Mouse (Mus musculus) kidney, postnatal 14 days (tissue): ENCODE data around the gene Dynlt1f.
"Not testable (repeated sequence)": the region's sequence is repeated elsewhere in the genome, so short reads cannot be mapped to it uniquely, and the experiment has no call there.

ENCODE experiments used
- DNase-seq: peaks from one replicate; pipeline ENCODE4 v3.0.0; 2022; ENCODE audit warnings: mixed read lengths

Dynlt1f gene

DNA sequence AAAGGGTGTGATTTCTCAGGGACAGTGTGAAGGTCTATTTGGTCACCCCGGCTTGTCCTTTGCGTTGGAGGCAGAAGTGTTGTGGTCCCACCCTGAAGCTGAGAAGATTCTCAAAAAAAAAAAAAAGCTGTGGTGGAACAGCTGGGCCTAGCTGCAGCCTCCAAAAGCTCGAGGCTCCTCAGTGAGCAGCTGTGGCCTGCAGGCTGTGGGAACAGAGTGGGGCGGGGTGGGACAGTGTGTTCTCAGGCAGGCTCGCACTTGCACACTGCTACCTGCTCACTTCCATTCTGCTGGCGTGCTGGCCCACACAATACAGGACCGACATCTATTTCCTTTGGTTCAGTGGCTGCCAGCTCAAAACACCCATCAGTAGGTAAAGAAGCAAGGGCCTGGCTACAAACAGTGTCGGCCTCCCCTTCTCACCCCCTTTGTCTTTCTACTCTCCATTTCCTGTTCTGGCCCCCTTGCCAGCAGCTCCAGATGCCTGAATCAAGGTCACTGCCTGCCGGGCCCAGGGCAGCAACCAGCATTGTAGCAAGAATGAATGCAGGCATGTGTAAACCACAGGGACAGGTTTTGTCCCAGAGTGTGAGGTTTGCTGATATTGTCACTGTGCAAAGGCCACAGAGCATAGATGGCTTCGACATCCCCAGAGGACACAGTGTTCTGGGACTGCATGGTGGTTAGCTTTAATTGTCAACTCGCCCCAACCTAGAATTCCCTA lies 5.6 kb upstream of the Dynlt1f start:
- DNase-seq: not testable (repeated sequence)

DNA sequence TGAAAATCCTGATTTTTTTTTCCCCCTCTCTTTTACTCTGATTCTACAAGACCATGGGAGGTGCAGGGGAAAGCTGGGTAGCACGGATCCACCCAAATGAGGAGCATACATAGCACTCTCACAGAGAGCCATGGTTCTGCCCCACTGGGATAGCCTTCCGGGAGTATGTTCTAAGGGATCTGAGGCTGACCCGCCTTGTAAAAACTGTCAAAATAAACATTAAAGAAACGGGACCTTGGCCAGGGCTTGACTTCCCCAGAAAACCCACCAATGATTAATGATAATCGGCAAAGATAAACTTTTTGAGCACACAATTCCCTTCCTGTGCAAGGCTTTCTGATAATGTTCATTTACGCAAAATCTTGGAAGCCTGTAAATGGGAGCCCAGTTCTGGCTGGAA lies 4.9 kb upstream of the Dynlt1f start:
- DNase-seq: not testable (repeated sequence)

DNA sequence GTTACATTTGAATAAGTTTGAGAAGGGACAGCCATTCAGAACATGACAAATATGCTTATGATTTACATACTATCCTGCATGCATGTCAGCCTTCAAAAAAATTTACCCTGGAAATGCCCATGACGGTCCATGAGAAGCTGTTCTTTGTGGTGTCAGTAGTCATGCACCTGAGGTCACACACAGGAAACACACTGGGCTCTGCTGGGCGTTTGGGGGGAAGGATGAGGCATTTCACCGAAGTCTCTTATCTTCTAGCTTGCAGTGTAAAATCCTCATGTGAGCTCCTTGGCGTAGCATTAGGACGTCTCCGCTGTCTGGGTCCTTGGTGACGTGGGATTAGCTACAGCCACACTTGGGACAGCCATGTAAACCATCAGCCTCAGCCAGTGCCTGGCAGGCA lies 3.1 kb upstream of the Dynlt1f start, which contains the start of gene Sytl3:
Gene Sytl3 (plus strand): TSS at position 293 of the 400 bp plus-strand sequence.
- DNase-seq: not testable (repeated sequence)

DNA sequence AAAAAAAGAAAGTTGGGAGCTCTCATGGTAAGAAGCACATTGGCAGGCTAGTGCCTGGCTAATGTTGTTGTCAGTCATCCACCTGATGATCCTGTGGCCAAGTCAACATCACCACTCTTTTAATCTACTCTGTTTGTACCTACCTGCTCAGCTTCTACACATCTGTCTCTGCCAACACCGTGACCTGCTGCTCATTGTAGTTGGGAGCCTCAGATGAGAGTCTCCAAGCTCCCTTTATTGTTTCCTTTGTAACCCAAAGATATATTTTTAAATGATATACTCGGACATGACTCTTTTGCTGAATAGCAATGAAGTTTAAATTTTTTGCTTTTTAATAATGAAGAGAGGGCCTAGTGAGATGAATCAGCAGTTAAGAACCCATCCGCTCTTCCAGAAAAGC lies 771 bp upstream of the Dynlt1f start:
- DNase-seq: not testable (repeated sequence)

DNA sequence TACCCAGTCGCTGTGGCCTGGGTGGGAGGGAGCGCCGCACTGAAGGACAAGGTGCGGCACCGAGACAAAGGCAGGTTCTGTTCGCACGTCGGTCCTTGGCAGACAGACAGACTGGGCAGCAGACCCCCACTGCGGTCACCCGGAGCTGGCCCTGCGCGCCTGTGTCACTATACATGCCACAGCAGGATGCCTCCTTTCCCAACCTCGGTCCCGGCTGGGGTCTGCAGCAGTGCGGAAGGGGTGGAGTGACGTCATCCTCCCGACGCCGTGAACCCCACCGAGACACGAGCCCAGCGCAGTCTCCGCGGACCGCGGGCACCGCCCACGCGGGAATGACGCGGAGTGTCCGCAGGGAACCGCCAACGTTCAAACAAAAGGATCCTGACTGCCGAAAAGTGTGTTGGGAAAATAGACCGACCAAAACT lies 601 bp downstream of the Dynlt1f start:
- DNase-seq: peak; percentile 77

DNA sequence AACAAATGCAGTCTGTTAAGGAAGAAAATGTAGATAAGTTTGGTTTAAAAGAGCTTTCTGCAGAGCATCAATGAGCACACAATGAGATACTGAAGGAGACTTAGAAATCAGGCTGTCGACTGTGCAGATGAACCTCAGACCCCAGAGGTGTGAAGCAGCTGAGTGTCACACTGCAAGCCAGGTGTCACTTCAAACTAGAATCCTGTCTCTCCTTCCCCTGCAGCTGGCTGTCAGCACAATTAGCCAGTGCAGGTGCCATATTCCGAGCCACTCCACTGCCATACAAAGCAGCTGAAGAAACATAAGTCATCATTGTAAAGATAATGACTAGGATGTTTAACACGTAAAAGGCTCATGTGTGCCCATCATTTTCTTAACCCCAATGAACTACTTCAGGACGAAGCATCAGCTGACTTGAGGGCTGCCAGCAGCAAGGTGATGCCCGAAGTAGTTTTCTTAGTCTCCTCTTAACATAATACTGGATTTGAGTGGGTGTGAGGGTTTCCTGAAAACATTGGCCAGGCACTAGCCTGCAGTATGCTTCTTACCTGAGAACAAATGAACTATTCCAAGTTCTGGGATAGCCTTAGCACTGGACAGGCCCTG lies 2.3 kb downstream of the Dynlt1f start:
- DNase-seq: not testable (repeated sequence)

DNA sequence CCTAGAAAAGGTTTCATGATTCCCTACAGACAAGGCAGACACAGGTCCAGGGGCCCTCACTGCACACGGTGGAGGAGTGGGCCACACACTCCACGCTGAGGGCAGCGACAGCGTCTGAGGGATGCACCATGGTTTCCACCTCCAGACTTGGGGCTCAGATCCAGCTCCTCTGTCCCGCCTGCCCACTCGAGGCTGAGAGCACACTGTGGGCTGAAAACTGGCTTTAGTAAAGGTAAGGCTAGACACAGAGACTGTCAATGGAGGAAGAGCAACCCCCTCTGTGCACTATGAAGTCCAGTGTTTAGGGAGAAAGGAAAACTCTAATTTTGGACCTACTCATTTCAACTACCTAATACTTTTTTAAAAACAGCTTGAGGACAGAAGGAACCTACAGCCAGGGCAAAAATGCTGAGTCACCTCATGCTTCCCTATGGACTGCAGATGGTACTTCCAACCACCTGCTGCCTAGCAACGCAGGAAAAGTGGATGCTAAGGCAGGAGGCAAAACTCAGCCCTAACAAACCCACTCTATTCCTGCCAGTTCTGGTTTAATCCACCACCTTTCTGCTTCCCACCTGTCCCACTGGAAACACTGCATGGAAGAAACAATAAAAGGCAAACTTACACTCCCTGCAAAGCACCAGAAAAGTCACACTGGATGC lies 4.7 kb downstream of the Dynlt1f start:
- DNase-seq: not testable (repeated sequence)

DNA sequence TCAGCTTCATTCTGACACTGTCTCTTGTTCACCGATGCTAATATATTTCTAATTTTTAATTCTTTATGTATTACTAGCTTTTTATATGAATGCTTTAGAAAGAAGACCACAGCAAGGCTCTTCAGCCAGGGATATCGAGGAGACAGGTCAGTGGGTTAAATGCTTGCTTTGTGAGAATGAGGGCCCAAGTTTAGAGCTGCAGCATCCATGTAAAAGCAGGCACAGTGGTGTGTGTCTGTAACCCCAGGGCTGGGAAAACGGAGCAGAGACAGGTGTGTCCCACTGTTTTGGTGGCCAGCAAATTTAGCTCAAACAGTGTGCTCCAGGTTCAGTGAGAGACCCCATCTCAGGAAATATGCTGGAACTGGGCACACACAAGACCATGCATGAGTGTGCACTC lies 8.2 kb downstream of the Dynlt1f start:
- DNase-seq: not testable (repeated sequence)

DNA sequence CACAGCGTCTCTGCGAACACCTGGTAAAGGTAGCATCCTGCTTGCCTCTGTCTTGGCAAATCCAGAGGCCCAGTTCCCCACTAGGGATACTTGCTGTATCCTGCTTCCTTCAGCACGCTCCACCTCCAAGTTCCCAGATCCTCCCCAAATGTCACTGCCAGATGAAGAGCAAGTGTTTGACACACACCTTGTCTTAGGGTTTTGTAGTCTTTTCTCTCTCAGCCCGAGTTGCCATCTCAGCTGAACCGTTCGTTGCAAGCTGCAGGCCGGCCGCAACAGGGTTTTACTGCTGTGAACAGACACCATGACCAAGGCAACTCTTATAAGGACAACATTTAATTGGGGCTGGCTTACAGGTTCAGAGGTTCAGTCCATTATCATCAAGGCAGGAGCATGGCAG lies 8.9 kb downstream of the Dynlt1f start:
- DNase-seq: not testable (repeated sequence)

DNA sequence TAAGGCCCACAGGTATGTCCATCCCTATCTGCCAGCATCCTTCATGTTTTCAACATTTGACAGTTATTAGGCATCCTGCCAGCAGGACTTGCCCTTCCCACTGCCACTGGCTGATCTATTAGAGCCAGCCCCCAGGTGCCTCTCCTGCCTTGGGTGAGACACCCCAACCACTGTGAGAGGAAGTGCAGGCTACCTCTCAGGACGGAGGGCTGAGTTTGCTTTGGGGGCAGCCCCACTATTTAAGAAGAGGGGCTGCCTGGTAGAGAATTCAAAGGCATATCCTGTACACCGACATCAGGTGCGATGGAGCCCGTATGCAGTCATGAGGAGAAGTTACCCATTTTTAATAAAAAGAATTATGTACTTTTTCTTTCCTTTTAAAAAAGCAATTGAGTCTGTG lies 10.0 kb downstream of the Dynlt1f start:
- not testable (repeated sequence) for DNase-seq

DNA sequence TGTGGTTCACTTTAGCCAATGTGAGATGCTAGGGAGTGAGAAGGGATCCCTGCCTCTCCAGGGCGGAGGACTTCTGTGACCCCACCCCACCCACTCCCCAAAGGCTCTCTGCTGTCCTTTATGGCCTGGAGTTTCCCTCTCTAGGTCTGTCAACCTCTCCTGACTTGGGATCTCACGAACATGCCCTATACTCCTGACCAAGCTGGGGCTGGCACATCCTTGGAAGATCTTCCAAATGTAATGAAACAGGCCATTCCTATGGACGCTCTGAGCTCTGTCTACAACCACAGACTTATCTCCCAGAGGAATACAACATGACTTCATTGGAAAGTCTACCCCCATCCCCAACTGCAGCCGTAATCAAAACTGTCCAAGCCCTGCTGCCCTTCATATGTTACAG lies 11.0 kb downstream of the Dynlt1f start:
- not testable (repeated sequence) for DNase-seq

DNA sequence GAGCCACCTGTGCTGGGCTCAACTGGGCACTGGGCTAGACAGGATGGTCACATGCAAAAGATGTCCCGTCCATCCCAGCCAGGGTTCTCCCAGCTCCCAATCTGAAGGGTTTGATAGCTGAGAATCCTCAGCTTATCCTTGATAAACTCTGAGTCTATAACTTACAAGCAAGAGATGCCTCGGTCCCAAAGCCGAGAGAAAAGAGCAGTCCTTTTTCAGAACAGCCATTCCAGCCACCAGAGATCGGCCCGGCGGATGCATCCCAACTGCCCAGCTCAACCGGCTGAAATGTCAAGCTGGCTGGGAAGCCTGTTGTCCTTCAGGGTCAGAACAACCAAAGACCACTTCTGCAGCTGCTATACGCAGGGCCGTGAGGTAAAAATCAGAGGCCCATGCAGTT lies 11.5 kb downstream of the Dynlt1f start:
- not testable (repeated sequence) for DNase-seq

DNA sequence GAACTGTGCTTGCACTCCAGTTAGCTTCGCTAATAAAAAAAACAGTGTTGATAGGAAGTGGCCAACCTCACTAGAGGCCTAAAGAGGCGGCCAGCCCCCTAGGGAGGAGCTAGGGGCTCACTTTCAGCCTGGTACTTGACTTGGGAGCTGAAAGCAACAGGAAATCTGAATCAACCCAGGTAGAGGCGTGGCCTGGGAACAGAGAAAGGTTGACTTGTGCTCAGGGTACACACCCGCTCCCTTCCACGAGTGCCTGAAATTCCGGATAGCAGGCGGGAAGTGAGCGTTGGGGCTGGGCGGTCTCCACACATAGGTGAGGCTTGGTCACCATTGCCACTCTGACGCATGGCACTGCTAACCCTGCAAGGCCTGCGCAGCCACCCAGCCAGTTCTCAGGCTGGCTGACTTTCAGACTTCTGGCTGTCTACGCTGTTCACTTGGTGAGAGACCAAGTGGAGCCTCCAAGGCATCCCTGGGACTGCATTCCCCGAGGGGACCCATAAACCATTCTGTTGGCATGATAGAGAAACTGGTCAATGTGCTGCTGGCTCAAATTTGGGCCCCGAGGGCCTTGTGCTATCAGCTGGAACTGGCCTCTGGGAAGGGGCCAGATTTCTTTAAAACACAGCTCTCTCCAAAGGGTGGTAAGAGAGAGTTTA lies 14.8 kb downstream of the Dynlt1f start:
- DNase-seq: not testable (repeated sequence)

DNA sequence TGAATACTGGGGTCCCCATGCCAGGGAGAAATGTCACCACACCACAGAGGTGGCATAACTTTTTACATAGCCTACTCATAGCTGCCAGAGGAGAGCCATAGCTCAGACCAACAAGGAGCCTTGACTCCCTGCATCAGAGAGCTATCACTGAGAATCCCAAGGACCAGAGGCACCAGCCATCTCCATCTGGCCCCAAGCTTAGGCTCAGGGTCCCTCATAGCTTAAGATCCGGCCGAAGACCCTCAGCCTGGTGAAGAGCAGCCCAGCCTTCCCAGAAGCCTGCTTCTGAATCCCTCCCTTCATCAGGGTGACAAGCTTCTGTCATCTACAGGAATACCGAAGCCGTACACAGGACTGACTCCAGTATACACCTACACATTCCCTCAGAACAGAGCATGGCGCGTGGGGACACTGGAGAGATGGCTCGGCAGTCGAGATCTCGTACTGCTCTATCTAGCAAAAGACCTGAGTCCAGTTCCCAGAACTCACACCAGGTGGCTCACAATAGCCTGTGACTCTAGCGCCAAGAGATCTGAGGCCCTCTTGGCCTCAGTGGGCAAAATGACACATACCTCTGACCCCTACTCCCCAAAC lies 15.6 kb downstream of the Dynlt1f start:
- not testable (repeated sequence) for DNase-seq

DNA sequence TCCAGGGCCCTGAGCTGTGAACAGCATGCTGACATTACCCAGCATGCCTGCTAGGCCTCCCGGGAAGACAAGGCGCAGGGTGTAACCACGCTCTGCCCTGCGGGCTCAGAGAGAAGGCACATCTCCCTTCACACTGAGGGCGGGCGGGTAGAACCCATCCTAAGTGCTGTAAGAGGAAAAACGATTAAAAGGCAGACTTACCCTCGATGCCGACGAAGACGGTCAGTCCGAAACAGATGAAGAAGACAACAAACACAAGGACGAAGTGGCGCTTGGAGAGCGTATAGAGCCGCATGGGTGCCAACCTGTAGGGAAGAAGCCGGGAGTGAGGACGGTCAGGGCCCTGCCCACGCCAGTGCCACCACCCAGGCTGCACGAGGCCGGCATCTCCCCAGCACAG lies 16.2 kb downstream of the Dynlt1f start:
- not testable (repeated sequence) for DNase-seq

DNA sequence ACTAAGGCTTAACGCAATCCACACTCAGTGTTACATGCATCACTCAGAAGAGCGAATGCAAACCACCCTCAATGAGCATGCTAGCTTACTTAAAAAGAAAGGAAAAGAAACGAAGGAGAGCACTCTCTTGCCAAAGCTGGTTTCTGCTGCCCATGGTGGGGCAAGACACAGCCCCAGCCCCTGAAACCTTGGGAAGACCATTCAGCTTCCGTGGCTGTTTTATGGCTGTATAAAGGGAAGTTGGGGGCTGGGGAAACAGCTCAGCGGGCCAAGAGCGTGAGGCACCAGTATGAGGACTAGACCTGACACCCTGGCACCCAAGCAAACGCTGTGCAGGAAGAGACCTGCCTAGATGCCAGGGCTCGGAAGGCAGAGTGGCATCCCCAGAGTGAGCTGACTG lies 17.3 kb downstream of the Dynlt1f start:
- DNase-seq: not testable (repeated sequence)

DNA sequence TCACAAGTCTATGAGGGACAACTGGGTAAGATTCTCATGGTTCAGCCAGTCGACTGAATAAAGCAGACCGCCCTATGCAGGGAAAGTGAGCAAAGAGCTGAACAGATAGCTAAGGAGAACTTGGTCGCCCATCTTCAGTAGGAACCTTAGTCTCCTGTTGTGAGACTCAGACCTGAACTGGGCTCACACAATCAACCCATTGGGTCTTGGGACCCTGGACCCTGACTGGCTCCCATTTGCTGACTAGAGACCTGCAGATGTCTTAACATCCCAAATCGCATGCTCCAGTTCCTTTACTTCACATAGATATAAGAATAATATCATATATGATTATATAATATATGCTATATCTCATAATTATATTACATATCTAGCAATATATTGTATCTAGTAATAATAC lies 18.3 kb downstream of the Dynlt1f start:
- not testable (repeated sequence) for DNase-seq

DNA sequence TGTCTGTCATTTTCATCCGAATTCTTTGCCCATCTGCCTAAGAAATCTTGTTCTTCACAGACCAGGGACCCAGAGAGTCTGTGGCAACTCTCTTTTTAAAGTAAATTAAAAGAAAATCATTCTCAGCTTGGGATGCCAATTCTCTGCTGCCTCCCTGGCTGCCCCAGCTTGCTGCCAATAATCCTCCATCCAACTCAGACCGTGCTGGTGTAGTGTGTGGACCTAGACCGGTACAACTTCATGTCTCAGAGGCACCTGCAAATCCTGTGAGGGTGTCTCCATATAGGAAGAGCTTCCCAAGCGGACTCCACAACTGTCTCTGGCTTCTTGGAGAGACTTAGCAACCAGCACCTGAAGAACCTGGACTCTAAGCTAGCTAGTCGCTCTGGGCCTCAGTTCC lies 18.8 kb downstream of the Dynlt1f start:
- DNase-seq: no peak

DNA sequence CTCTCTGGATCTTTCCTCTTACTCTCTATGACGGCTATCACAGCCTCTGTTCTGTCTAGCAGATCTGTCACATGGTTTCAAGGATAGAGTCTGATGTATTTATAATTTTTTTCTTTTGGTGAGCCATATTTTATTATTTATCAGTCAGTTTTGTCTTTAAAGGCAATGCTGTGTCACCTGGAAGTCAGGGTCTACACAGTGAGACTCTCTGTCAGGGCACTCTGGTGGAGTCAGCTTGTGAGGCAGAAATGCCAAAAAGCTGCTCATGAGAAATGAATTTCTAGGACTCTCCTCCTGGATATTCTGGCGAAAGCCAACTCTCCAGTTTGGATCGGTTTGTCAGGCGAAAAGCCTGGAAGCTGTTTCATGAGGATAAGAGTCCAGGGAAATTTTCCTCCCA lies 19.9 kb downstream of the Dynlt1f start:
- not testable (repeated sequence) for DNase-seq

DNA sequence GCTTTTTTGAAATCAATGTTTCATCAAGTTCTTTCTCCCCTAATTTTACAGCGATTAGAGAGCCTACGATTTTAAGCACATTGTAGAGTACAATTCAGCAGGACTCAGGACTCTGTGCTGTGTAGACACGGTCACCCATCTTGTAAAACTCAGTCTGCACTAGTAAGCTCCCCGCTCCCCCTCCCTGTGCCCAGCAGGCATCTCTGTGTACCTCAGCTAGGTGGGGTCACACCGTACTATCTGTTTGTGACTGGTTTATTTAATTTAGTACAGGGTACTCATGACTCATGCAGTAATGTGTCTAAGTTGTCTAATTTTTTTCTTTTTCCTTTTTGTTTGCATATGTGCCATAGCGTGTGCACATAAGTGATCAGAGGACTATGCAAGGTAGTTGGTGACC lies 22.9 kb downstream of the Dynlt1f start:
- DNase-seq: not testable (repeated sequence)

DNA sequence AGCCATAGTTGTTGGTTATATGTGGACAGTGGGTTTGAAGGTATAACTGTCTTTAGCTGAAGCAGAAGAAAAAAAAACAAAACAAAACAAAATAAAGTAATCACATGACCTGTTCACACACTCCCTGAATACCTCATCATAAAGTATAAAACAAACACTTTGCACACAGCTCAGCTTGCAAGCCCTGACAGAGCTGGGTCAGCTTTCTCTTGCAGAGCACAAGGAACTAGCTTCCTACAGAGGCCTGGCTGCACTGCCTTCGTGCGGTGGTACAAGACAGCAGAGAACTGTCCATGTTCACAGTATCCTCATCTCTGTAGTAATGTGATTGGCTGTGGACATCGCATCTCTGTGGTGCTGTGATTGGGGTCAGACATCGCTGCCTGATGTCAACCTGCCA lies 25.3 kb downstream of the Dynlt1f start:
- not testable (repeated sequence) for DNase-seq

DNA sequence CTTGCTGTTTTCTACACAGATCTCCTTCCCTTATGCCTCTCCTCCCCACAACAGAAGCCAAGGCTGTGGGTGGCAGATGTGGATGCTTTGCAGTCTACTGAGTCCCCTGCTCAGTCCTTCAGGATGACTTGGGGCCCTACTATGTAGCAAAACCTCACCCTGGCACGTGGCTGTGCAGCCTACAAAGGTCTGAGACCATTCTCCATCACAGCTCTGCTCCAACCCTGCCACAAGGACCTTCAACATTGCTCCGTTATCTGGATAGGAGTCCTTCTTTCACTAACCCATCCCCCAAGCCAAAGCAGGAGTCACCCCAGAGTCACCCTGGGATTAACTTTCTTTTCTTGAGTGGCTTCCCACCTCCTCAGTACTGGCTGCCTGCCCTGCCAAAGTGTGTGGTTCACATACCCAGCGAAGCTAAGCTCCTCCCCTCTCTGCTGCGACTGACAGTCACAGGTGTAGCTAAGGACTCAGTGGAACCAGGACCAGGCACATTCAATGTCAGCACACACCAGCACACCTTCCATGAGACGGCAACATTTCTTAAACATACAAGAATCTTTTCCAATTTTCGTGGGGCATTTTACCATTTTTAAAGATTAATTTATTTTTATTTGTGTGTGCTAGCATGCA lies 30.7 kb downstream of the Dynlt1f start:
- not testable (repeated sequence) for DNase-seq
